Mouse (Mus musculus) effector memory CD4-positive, alpha-beta T cell, adult 7 months (primary cell): ENCODE measurements around the gene BC030500. TPM values are rescaled to one million over a fixed set of nuclear protein-coding genes. Genes with fewer than 3 reads are reported as not detected.

ENCODE experiments used
- polyA plus RNA-seq: library from polyadenylated mRNA; unstranded; fragments of 100-300 nt; shearing (Covaris generic); gene quantifications from one replicate; pipeline ENCODE4 v1.2.1, GENCODE M21; 2017

BC030500 gene
- 0.43 TPM for polyA plus RNA-seq

DNA sequence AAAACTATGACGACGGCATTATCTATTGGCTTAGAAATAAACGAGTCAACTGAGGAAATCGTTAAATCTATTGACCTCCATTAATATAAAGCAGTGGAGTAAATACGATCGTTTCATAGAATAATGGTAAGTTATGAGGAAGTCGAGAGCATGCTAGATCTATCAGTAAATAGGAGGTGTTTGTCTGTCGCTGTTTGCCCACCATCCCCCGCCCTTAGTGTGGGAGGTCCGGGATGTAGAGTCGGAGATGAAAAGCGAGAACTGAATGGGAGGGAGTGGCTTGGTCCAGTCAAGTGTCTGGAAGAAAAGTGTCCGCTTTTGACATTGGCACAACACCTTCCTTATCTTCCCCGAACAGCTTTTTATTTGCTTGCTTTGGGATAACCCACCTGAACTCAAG is at the start of gene BC030500:
Gene BC030500, plus strand, starts transcription at position 79 of the 400 bp plus-strand sequence.

DNA sequence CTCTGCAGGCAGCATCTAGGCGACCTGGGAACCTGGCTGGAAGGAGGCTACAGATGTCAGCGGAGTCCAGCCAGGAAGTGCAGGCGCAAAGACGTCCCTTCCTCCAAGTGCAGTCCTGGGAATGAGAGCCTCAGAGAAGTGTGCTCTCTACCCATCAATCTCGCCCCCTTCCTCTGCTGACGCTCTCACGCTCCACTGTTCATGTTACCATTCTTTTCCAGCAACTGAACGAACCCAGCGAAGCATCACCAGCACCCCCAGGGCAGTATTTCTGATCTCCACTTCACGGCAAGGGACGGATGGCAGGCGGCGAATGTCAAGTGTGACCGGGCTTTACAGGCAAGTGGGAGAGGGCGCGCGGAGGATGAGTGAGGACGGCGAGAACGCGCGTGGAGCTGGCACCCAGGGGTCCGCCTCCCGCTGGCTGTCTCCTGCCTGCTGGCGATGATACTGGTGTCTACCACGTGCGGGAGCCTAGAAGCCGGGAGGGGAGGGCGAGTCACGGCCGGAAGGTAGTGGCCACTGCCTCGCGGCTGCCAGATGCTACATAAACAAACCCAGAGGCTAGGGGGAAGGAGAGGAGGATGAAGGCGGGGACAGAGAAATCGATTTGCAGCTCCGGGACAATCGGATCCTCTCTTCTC is 763 bp downstream of the BC030500 start, which contains the start of gene Galntl6:
Gene Galntl6, minus strand, starts transcription at position 445 of the 644 bp plus-strand sequence.

Other genes with a start within 250 kb of the BC030500 start
- 0.07 TPM for gene Galntl6, start 885 bp downstream of the BC030500 start, polyA plus RNA-seq